Mouse (Mus musculus): ENCODE data around the gene Sp2.

Gene Sp2

GRCm38 (mm10) chr11:96940578-96941465, 41.9 kb downstream of the Sp2 start:
- DNase-seq (ENCODE audit: low spot score in 2 of 2) = no peak

GRCm38 (mm10) chr11:96938426-96938800, 44.3 kb downstream of the Sp2 start:
- DNase-seq (ENCODE audit: low spot score in 2 of 2) = no peak

GRCm38 (mm10) chr11:96937549-96938425, 45.0 kb downstream of the Sp2 start:
- no peak for DNase-seq (ENCODE audit: low spot score in 2 of 2)

- no peak for DNase-seq (ENCODE audit: low spot score in 2 of 2)
Measured at GRCm38 (mm10) chr11:96935872-96936650, 46.7 kb downstream of the Sp2 start.

GRCm38 (mm10) chr11:96934921-96935356, 47.8 kb downstream of the Sp2 start:
- DNase-seq (ENCODE audit: low spot score in 2 of 2) = peak in 1 of 2 experiments; percentile 32

- DNase-seq (ENCODE audit: low spot score in 2 of 2) = no peak
Measured at GRCm38 (mm10) chr11:96933562-96934276, 49.0 kb downstream of the Sp2 start.

GRCm38 (mm10) chr11:96931327-96932062, 51.3 kb downstream of the Sp2 start:
- DNase-seq (ENCODE audit: low spot score in 2 of 2) = no peak

GRCm38 (mm10) chr11:96929766-96930331, 52.9 kb downstream of the Sp2 start:
- DNase-seq (ENCODE audit: low spot score in 2 of 2) = no peak

GRCm38 (mm10) chr11:96929096-96929765, 53.5 kb downstream of the Sp2 start:
- no peak for DNase-seq (ENCODE audit: low spot score in 2 of 2)

GRCm38 (mm10) chr11:96928691-96929090, 54.1 kb downstream of the Sp2 start:
- no peak for DNase-seq (ENCODE audit: low spot score in 2 of 2)

- DNase-seq (ENCODE audit: low spot score in 2 of 2) = no peak
Measured at GRCm38 (mm10) chr11:96928088-96928487, 54.7 kb downstream of the Sp2 start, which contains the start of gene Prr15l. Prr15l (plus strand) TSS chr11:96928104.

GRCm38 (mm10) chr11:96926587-96926986, 56.2 kb downstream of the Sp2 start:
- no peak for DNase-seq (ENCODE audit: low spot score in 2 of 2)

- DNase-seq (ENCODE audit: low spot score in 2 of 2) = no peak
Measured at GRCm38 (mm10) chr11:96925469-96926148, 57.1 kb downstream of the Sp2 start.

GRCm38 (mm10) chr11:96924861-96925260, 57.9 kb downstream of the Sp2 start:
- no peak for DNase-seq (ENCODE audit: low spot score in 2 of 2)

- DNase-seq (ENCODE audit: low spot score in 2 of 2) = no peak
Measured at GRCm38 (mm10) chr11:96919003-96919402, 63.8 kb downstream of the Sp2 start.

GRCm38 (mm10) chr11:96917415-96917814, 65.3 kb downstream of the Sp2 start:
- no peak for DNase-seq (ENCODE audit: low spot score in 2 of 2)

GRCm38 (mm10) chr11:96916885-96917396, 65.8 kb downstream of the Sp2 start:
- DNase-seq (ENCODE audit: low spot score in 2 of 2) = no peak

- peak; percentile 99 for DNase-seq (ENCODE audit: low spot score in 2 of 2)
Measured at GRCm38 (mm10) chr11:96916044-96916884, 66.5 kb downstream of the Sp2 start, which contains the start of gene Cdk5rap3. Cdk5rap3 (minus strand) TSS chr11:96916496.

All from right cerebral cortex, adult 2 months (tissue).